In the genomic region with DNA sequence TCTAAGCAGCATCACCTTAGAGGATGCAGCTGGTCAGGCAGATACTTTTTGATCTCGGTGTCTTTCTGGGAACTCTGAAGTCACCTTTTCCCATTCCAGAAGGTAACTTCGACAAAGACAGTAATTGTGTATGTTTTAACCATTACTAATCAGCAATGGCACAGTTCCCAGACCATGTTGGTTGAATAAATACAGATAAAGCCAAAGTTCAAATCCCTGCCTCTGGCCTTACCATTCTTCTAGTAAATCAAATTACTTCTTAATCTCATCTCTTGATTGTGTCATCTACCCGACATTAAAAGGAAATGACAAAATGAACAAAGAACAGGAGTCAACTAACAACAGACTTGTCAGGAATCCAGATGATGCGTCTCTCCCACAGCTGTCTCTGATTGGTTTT, we compare ENCODE assay signal across 24 mouse cellular contexts. TPM values are rescaled to one million over a fixed set of nuclear protein-coding genes. Genes with fewer than 3 reads are reported as not detected.
A peak's percentile ranks its signal among the peaks of the same experiment; 100 is the strongest.
DNase-seq lines count a peak whose midpoint lies in the region; ATAC-seq and TF ChIP-seq lines count a peak whose summit lies in the region.
"Had no signal": no experiment of that assay in that cellular context is flagged by ENCODE, and none has a peak within 500 bp of the region (broad histone marks: within the 10 kb centered on the region; RNA-seq: fewer than 3 reads in every experiment).

No protein-coding gene starts in this region.

- no peak overlapping the region for H3K4me2 ChIP-seq in liver, postnatal 0 days (ENCODE audit: low read depth, low read length)
- H3K4me2 ChIP-seq in hindbrain, embryonic 12.5 days (replicated peaks): no peak overlapping the region
- H3K4me2 ChIP-seq in intestine, postnatal 0 days (replicated peaks; ENCODE audit: low read depth): no peak overlapping the region
- H3K4me2 ChIP-seq: embryonic facial prominence, embryonic 13.5 days; embryonic facial prominence, embryonic 15.5 days; forebrain, embryonic 13.5 days; forebrain, embryonic 15.5 days had no signal

- DNase-seq in liver, postnatal 0 days: no peak
- DNase-seq in liver (no peak), MEL (ENCODE audit: low read depth, low spot score) (no peak), NIH3T3 (ENCODE audit: low read depth) (peak; percentile 25)
- DNase-seq in right cerebral cortex, postnatal 25 days: no peak
- DNase-seq: adrenal gland, adult 2 months; adrenal gland, postnatal 10 days; adrenal gland, postnatal 25 days; B cell, adult 2 months; cerebellum, adult 11 months; cerebellum, adult 18-20 months; cerebellum, adult 8-10 months; cerebellum, postnatal 10 days; cerebellum, postnatal 25 days; forebrain, postnatal 0 days had no signal

- H3K9ac ChIP-seq in liver, postnatal 0 days (replicated peaks): no peak overlapping the region
- no peak overlapping the region for H3K9ac ChIP-seq in MEL (ENCODE audit: control insufficient read depth, low read depth, low read length, poor library complexity, severe bottlenecking)
- no peak overlapping the region for H3K9ac ChIP-seq in hindbrain, embryonic 12.5 days
- no peak overlapping the region for H3K9ac ChIP-seq in intestine, postnatal 0 days (ENCODE audit: low read depth, low read length)
- H3K9ac ChIP-seq: embryonic facial prominence, embryonic 13.5 days; embryonic facial prominence, embryonic 15.5 days; forebrain, embryonic 13.5 days; forebrain, embryonic 15.5 days; forebrain, postnatal 0 days had no signal

- 66% methylated on average over 4 of the region's 4 CpGs for WGBS in liver, postnatal 0 days (ENCODE audit: insufficient replicate concordance)
- 85% methylated on average over 4 of the region's 4 CpGs for WGBS in hindbrain, embryonic 12.5 days
- 67% methylated on average over 4 of the region's 4 CpGs for WGBS in intestine, postnatal 0 days

- no peak for TF ChIP-seq RAD21 in MEL (IDR thresholded peaks at IDR 0.05; ENCODE audit: low read depth, low read length)

- no peak overlapping the region for H3K27ac ChIP-seq in liver, postnatal 0 days (ENCODE audit: low read depth)
- H3K27ac ChIP-seq in MEL (ENCODE audit: control insufficient read depth, low read depth, low read length): no peak overlapping the region
- no peak overlapping the region for H3K27ac ChIP-seq in hindbrain, embryonic 12.5 days
- H3K27ac ChIP-seq in intestine, postnatal 0 days (ENCODE audit: low read depth, low read length): no peak overlapping the region
- H3K27ac ChIP-seq: embryonic facial prominence, embryonic 13.5 days; embryonic facial prominence, embryonic 15.5 days; forebrain, embryonic 13.5 days; forebrain, embryonic 15.5 days had no signal

- H3K36me3 ChIP-seq in liver, postnatal 0 days (replicated peaks; ENCODE audit: insufficient read depth, low read length): no peaks in the 10 kb centered on the region
- peaks cover 0 to 6% of the 10 kb centered on the region in 2 experiments; a peak in 2 of 4 replicates for H3K36me3 ChIP-seq in MEL (ENCODE audit: control insufficient read depth in 1 of 2, insufficient read depth in 2 of 2, low read length in 2 of 2)
- H3K36me3 ChIP-seq in hindbrain, embryonic 12.5 days: peaks cover 21% of the 10 kb centered on the region
- no peaks in the 10 kb centered on the region for H3K36me3 ChIP-seq in intestine, postnatal 0 days (ENCODE audit: control insufficient read depth, insufficient read depth)
- H3K36me3 ChIP-seq: embryonic facial prominence, embryonic 15.5 days had no signal

- H3K4me1 ChIP-seq in liver, postnatal 0 days (ENCODE audit: insufficient read depth): peaks cover 5% of the 10 kb centered on the region
- H3K4me1 ChIP-seq in MEL (ENCODE audit: control insufficient read depth in 1 of 2, insufficient read depth in 2 of 2, low read length in 2 of 2): peaks cover 2 to 3% of the 10 kb centered on the region in 2 experiments; a peak in 3 of 4 replicates
- H3K4me1 ChIP-seq in hindbrain, embryonic 12.5 days: no peaks in the 10 kb centered on the region
- H3K4me1 ChIP-seq in intestine, postnatal 0 days (replicated peaks; ENCODE audit: control insufficient read depth, insufficient read depth, low read length): no peaks in the 10 kb centered on the region
- H3K4me1 ChIP-seq: forebrain, embryonic 15.5 days had no signal

- TF ChIP-seq CTCF in liver, postnatal 0 days (IDR thresholded peaks at IDR 0.05; ENCODE audit: low read depth): no peak
- no peak for TF ChIP-seq CTCF in MEL (IDR thresholded peaks at IDR 0.05 in 2 of 3, conservative IDR thresholded peaks at IDR 0.05 in 1 of 3; ENCODE audit: control insufficient read depth in 1 of 3, insufficient read depth in 1 of 3, low read depth in 2 of 3, low read length in 3 of 3, poor library complexity in 1 of 3, severe bottlenecking in 1 of 3)
- TF ChIP-seq CTCF in intestine, postnatal 0 days (IDR thresholded peaks at IDR 0.05; ENCODE audit: low read depth): no peak

- no peak overlapping the region for H3K4me3 ChIP-seq in liver, postnatal 0 days (ENCODE audit: low read depth, low read length)
- H3K4me3 ChIP-seq in MEL (ENCODE audit: control insufficient read depth in 1 of 2, insufficient read depth in 1 of 2, low read depth in 2 of 2, low read length in 2 of 2): no peak overlapping the region
- H3K4me3 ChIP-seq in hindbrain, embryonic 12.5 days: no peak overlapping the region
- no peak overlapping the region for H3K4me3 ChIP-seq in intestine, postnatal 0 days (ENCODE audit: low read depth, low read length)
- H3K4me3 ChIP-seq: embryonic facial prominence, embryonic 13.5 days; embryonic facial prominence, embryonic 15.5 days; erythroblast, embryonic 14.5 days; forebrain, embryonic 13.5 days; forebrain, embryonic 15.5 days had no signal

- no peaks in the 10 kb centered on the region for H3K9me3 ChIP-seq in liver, postnatal 0 days (ENCODE audit: low read length)
- no peaks in the 10 kb centered on the region for H3K9me3 ChIP-seq in MEL (replicated peaks; ENCODE audit: insufficient read depth, low read length)
- no peaks in the 10 kb centered on the region for H3K9me3 ChIP-seq in hindbrain, embryonic 12.5 days (replicated peaks)
- no peaks in the 10 kb centered on the region for H3K9me3 ChIP-seq in intestine, postnatal 0 days (ENCODE audit: control insufficient read depth)
- H3K9me3 ChIP-seq: embryonic facial prominence, embryonic 13.5 days; embryonic facial prominence, embryonic 15.5 days; forebrain, embryonic 13.5 days; forebrain, embryonic 15.5 days had no signal

- no peaks in the 10 kb centered on the region for H3K27me3 ChIP-seq in liver, postnatal 0 days (ENCODE audit: insufficient read depth, low read length)
- no peaks in the 10 kb centered on the region for H3K27me3 ChIP-seq in MEL (ENCODE audit: control insufficient read depth in 1 of 2, insufficient read depth in 2 of 2, low read length in 2 of 2)
- H3K27me3 ChIP-seq in hindbrain, embryonic 12.5 days: no peaks in the 10 kb centered on the region
- no peaks in the 10 kb centered on the region for H3K27me3 ChIP-seq in intestine, postnatal 0 days (replicated peaks; ENCODE audit: control insufficient read depth, insufficient read depth, low read length)
- H3K27me3 ChIP-seq: CH12.LX; embryonic facial prominence, embryonic 13.5 days; embryonic facial prominence, embryonic 15.5 days; forebrain, embryonic 13.5 days; forebrain, embryonic 15.5 days had no signal

- TF ChIP-seq POLR2A in MEL (IDR thresholded peaks at IDR 0.05; ENCODE audit: control insufficient read depth in 1 of 2, insufficient read depth in 1 of 2, low read depth in 1 of 2, low read length in 2 of 2, poor library complexity in 1 of 2): no peak

- no peak for TF ChIP-seq EP300 in liver, postnatal 0 days (IDR thresholded peaks at IDR 0.05; ENCODE audit: low read depth)
- TF ChIP-seq EP300 in MEL (IDR thresholded peaks at IDR 0.05; ENCODE audit: low read depth in 1 of 2, low read length in 2 of 2): no peak

- peak; percentile 35 for ATAC-seq in liver, postnatal 0 days
- no peak for ATAC-seq in hindbrain, embryonic 12.5 days (ENCODE audit: low FRiP score)
- no peak for ATAC-seq in intestine, postnatal 0 days
- ATAC-seq: CD4-positive, CD25-positive, alpha-beta regulatory T cell, adult 4 months; forebrain, embryonic 13.5 days; forebrain, embryonic 15.5 days; forebrain, postnatal 0 days had no signal

- H3K79me2 ChIP-seq in MEL (ENCODE audit: control insufficient read depth, insufficient read depth, low read length, poor library complexity): no peaks in the 10 kb centered on the region

TF ChIP-seq in MEL, 35 proteins besides CTCF, POLR2A, EP300 and RAD21:
- TF ChIP-seq MAX (IDR thresholded peaks at IDR 0.05; ENCODE audit: low read length) (no peak), RCOR1 (IDR thresholded peaks at IDR 0.05; ENCODE audit: low read depth, low read length) (0 out of 2 replicates have a peak, but pooled peaks have one; percentile 18), BHLHE40 (IDR thresholded peaks at IDR 0.05; ENCODE audit: borderline replicate concordance, low read depth, low read length) (no peak)

RNA-seq across cellular contexts. Expression of a gene that starts 16.1 kb away (rescaled TPM):
- polyA plus RNA-seq in liver, postnatal 0 days (2015; fragmentation: Nextera tagmentation; extraction: Ambion mirVana): 22.0 and 22.2 TPM in 2 replicates
- total RNA-seq in MEL (2012; rRNA removed): 22.1 and 26.0 TPM in 2 replicates
- polyA plus RNA-seq in MEL (2012; ENCODE audit: insufficient read depth in 1 of 2, insufficient read length in 2 of 2, low read depth in 1 of 2, low replicate concordance in 2 of 2, missing spikeins in 1 of 2): 10 to 100 TPM; 62.0 to 69.1 TPM
- polyA plus RNA-seq in hindbrain, embryonic 12.5 days (2016; fragmentation: Nextera tagmentation; extraction: Ambion mirVana): 55.4 and 55.6 TPM in 2 replicates
- 61.5 and 68.8 TPM in 2 replicates for polyA plus RNA-seq in intestine, postnatal 0 days (2015; fragmentation: Nextera tagmentation; extraction: Ambion mirVana)

RNA-seq across cellular contexts. Expression of a gene that starts 38.1 kb away (rescaled TPM):
- polyA plus RNA-seq in liver, postnatal 0 days (2015; fragmentation: Nextera tagmentation; extraction: Ambion mirVana): 46.7 and 50.1 TPM in 2 replicates
- 42.8 and 49.0 TPM in 2 replicates for total RNA-seq in MEL (2012; rRNA removed)
- polyA plus RNA-seq in MEL (2012; ENCODE audit: insufficient read depth in 1 of 2, insufficient read length in 2 of 2, low read depth in 1 of 2, low replicate concordance in 2 of 2, missing spikeins in 1 of 2): 100 to 1,000 TPM in 1 of 2 experiments, 10 to 100 TPM in 1; 65.5 to 177 TPM
- polyA plus RNA-seq in hindbrain, embryonic 12.5 days (2016; fragmentation: Nextera tagmentation; extraction: Ambion mirVana): 334 and 368 TPM in 2 replicates
- polyA plus RNA-seq in intestine, postnatal 0 days (2015; fragmentation: Nextera tagmentation; extraction: Ambion mirVana): 121 and 132 TPM in 2 replicates
